Mouse (Mus musculus) lung, adult 18-20 months (tissue): ENCODE results near the gene Clpp.

Source experiments
- DNase-seq, 2 experiments: peaks; one replicate each; pipeline ENCODE4 v3.0.0; 2022; ENCODE audit warnings: mixed read lengths in 2 of 2

Clpp gene

GRCm38 (mm10) chr17:56988921-56989430 is 1.1 kb upstream of the Clpp start:
- DNase-seq, result no peak

GRCm38 (mm10) chr17:56989467-56990114 is 514 bp upstream of the Clpp start:
- peak in 1 of 2 experiments; percentile 84 for DNase-seq

GRCm38 (mm10) chr17:56990966-56991365 is 861 bp downstream of the Clpp start:
- no peak for DNase-seq

GRCm38 (mm10) chr17:56995046-56995445 is 4.9 kb downstream of the Clpp start:
- DNase-seq, result no peak

GRCm38 (mm10) chr17:56996506-56996905 is 6.4 kb downstream of the Clpp start:
- no peak for DNase-seq

- peak; percentile 99 for DNase-seq
Measured at GRCm38 (mm10) chr17:56997029-56997667, 7.0 kb downstream of the Clpp start, which contains the start of gene Alkbh7. TSS of gene Alkbh7 (plus strand) at chr17:56997339.

- no peak for DNase-seq
Measured at GRCm38 (mm10) chr17:56999414-56999813, 9.3 kb downstream of the Clpp start.

GRCm38 (mm10) chr17:56999968-57000609 is 10.0 kb downstream of the Clpp start, which contains the start of gene Pspn:
TSS of gene Pspn (minus strand) at chr17:57000018.
- no peak for DNase-seq

GRCm38 (mm10) chr17:57001228-57001627 is 11.1 kb downstream of the Clpp start:
- no peak for DNase-seq

- DNase-seq, result no peak
Measured at GRCm38 (mm10) chr17:57003994-57004393, 13.9 kb downstream of the Clpp start.

- DNase-seq, result no peak
Measured at GRCm38 (mm10) chr17:57007137-57007905, 17.2 kb downstream of the Clpp start.

GRCm38 (mm10) chr17:57010911-57011235 is 20.8 kb downstream of the Clpp start:
- DNase-seq, result no peak

- DNase-seq, result peak; percentile 90 to 94
Measured at GRCm38 (mm10) chr17:57011236-57012141, 21.4 kb downstream of the Clpp start, which contains the start of the genes Gtf2f1 and Gm17949. TSS of gene Gtf2f1 (minus strand) at chr17:57011288. TSS of gene Gm17949 (plus strand) at chr17:57011469.

- no peak for DNase-seq
Measured at GRCm38 (mm10) chr17:57012245-57012795, 22.2 kb downstream of the Clpp start.

- no peak for DNase-seq
Measured at GRCm38 (mm10) chr17:57019693-57020092, 29.6 kb downstream of the Clpp start.

- no peak for DNase-seq
Measured at GRCm38 (mm10) chr17:57020960-57021359, 30.9 kb downstream of the Clpp start.

- no peak for DNase-seq
Measured at GRCm38 (mm10) chr17:57027471-57027870, 37.4 kb downstream of the Clpp start.

GRCm38 (mm10) chr17:57029691-57030090 is 39.6 kb downstream of the Clpp start:
- no peak for DNase-seq

GRCm38 (mm10) chr17:57030931-57031660 is 41.0 kb downstream of the Clpp start, which contains the start of gene Khsrp:
TSS of gene Khsrp (minus strand) at chr17:57031522.
- peak; percentile 19 to 20 for DNase-seq

GRCm38 (mm10) chr17:57031661-57032420 is 41.7 kb downstream of the Clpp start:
- peak; percentile 100 for DNase-seq
